Mouse (Mus musculus): Measurements from ENCODE around the gene Unc93b1.

DNA sequence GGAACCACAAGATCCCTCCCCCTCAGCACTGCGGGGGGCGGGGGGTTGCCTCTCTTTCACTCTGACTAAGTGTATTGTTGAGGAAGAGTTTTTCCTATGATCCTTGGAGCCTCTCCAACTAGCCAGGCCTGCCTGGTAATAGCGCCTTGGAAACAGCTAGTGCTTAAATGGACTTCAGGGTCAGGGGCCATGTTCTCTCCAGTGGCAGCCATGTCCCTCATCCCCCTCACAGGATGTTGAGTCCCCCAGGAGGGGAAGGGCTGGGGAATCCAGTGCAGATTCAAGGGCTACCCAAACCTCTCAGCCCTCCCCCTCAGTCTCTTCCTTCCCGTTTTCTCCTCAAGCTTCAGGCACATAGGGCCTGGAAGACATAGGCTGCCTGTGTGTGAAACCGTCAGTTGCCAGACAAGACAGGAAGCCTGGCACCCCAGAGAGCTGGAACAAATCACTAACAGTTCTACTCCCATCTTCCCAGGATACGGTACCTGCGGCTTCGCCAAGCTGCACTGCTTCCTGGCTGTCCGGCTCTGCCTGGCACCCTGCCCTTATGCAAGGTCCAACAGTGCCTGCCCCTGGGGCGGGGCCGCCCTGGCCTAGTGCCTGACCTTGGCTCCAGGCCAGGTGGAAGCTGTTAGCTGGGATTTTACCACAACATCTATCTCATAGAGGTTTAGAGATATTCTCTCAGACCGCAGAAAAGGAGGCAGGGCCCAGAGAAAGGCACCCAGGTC lies 5.6 kb upstream of the Unc93b1 start, which contains the start of gene Aldh3b1:
- TF ChIP-seq CTCF (IDR thresholded peaks at IDR 0.05; ENCODE audit: control insufficient read depth, insufficient read depth, insufficient replicate concordance, low read depth, low read length) (no peak), POLR2A (IDR thresholded peaks at IDR 0.05; ENCODE audit: control insufficient read depth, low read depth, low read length) (no peak)

All from testis, adult 2 months (tissue).